Mouse (Mus musculus) gastrocnemius, postnatal 10 days (tissue): ENCODE results near the gene Vamp1. TPM values are rescaled to one million over a fixed set of nuclear protein-coding genes. Genes with fewer than 3 reads are reported as not detected.

Experiments used
- DNase-seq: peaks from one replicate; pipeline ENCODE4 v3.0.0; 2021; ENCODE audit warnings: mixed read lengths
- microRNA-seq, 2 experiments: library from miRNA; unstranded; fragments of <30 nt; microRNA quantifications; one replicate each; pipeline ENCODE4 v1.2.0; 2021
- total RNA-seq, 2 experiments: library from RNA; stranded (reverse); gene quantifications; 2 replicates each; pipeline ENCODE4 v1.2.3; 2021

The Vamp1 gene
- total RNA-seq, 2 experiments from 2014 or later = 8.4 to 9.1 TPM

DNA sequence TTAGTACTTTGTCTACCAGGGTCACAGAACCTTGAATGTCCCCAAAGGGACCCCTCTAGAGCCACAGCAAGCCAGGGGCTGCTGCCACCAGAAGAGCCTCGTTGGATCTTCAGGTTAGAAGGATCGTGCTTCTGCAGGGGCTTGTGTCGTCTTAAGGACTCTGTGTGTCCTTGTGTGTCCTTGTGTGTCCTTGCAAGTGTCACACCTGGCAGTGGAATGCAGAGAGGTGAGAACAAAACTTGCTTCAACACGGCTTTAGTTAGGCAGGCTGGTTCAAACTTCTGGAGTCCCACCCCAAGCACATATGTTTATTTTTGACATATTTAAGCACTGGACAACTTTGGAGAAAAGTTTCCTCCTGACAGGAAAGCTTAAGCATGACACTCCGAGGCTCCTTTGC, 73.4 kb downstream of the Vamp1 start:
- no peak for DNase-seq

GRCm38 (mm10) chr6:125291329-125291728, 76.0 kb downstream of the Vamp1 start:
- DNase-seq = no peak

GRCm38 (mm10) chr6:125292256-125292655, 76.9 kb downstream of the Vamp1 start:
- DNase-seq = no peak

DNA sequence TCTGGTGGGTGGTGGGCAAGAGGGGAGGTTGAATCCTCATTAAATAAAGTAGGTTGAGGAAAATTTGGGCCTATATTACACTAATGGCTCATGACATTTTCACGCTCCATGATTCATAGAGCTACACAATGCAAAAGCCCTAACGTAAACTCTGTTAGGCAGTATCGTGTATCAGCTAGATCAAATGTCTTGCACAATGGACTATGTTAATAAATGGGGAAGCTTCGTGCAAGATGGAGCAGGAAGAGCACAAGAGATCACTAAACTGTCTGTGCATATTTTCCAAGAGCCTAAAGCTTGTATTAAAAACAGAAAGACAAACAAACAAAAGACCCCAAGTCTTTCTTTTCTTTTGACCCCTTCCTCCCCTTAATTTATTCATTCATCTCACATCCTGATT, 78.7 kb downstream of the Vamp1 start:
- DNase-seq = no peak

Small RNA genes within 50 kb of the gene (microRNA-seq; reads per million reads assigned to microRNA genes)
- 0 reads per million in 2 experiments for gene Mir3098
- 0 reads per million in 2 experiments for gene Mir8113

Other genes starting within 250 kb of the Vamp1 start
- gene Pianp, start 218.9 kb upstream of the Vamp1 start, total RNA-seq = under 1 TPM; 0.61 TPM
- gene Zfp384, start 206.4 kb upstream of the Vamp1 start, total RNA-seq = 10 to 100 TPM; 21.9 to 27.4 TPM
- 10 to 100 TPM; 33.4 to 42.7 TPM for gene Ing4, start 175.8 kb upstream of the Vamp1 start, total RNA-seq
- gene Acrbp, start 165.9 kb upstream of the Vamp1 start, total RNA-seq = 1 to 10 TPM; 2.7 to 4.7 TPM
- gene Lpar5, start 147.6 kb upstream of the Vamp1 start, total RNA-seq = under 1 TPM; 0.16 to 0.41 TPM
- gene Chd4, start 119.6 kb upstream of the Vamp1 start, total RNA-seq = 100 to 1,000 TPM; 108 to 125 TPM
- 10 to 100 TPM; 16.0 to 21.1 TPM for gene Nop2, start 83.6 kb upstream of the Vamp1 start, total RNA-seq
- gene Iffo1, start 70.3 kb upstream of the Vamp1 start, total RNA-seq = 10 to 100 TPM; 50.8 to 60.1 TPM
- gene Gapdh, start 49.1 kb upstream of the Vamp1 start, total RNA-seq = 1,000 to 10,000 TPM; 7,536 to 8,309 TPM
- gene Ncapd2, start 23.9 kb upstream of the Vamp1 start, total RNA-seq = 10 to 100 TPM; 28.3 to 41.5 TPM
- gene Mrpl51, start 23.8 kb upstream of the Vamp1 start, total RNA-seq = 100 to 1,000 TPM; 212 to 236 TPM
- 1 to 10 TPM; 2.7 to 3.1 TPM for gene Tapbpl, start 16.3 kb downstream of the Vamp1 start, total RNA-seq
- gene Cd27, start 21.5 kb downstream of the Vamp1 start, total RNA-seq = under 1 TPM in 1 of 2 experiments, not detected in 1; 0.14 TPM
- gene Tuba3a, start 70.5 kb downstream of the Vamp1 start, total RNA-seq = not detected
- gene Ltbr, start 98.3 kb downstream of the Vamp1 start, total RNA-seq = 10 to 100 TPM; 34.0 to 36.1 TPM
- gene Scnn1a, start 105.1 kb downstream of the Vamp1 start, total RNA-seq = under 1 TPM; 0.31 to 0.43 TPM
- gene Tnfrsf1a, start 133.8 kb downstream of the Vamp1 start, total RNA-seq = 10 to 100 TPM; 43.8 to 58.8 TPM
- gene Plekhg6, start 165.2 kb downstream of the Vamp1 start, total RNA-seq = under 1 TPM in 1 of 2 experiments, not detected in 1; 0.07 TPM